Mouse (Mus musculus) MEL (cell line): ENCODE results near the gene Slc26a9.

Source experiments
- CTCF ChIP-seq, 3 experiments: IDR thresholded peaks in 2 of 3; conservative IDR thresholded peaks in 1 of 3; 2 replicates each; pipeline ENCODE4 v1.5.1; 2011 to 2012; ENCODE audit warnings: low read length in 3 of 3, low read depth in 2 of 3, mild to moderate bottlenecking in 2 of 3, improper control_type of control experiment in 1 of 3, inconsistent platforms in 1 of 3, mixed read lengths in 1 of 3, moderate library complexity in 1 of 3; ENCODE audit not compliant: control insufficient read depth in 1 of 3, insufficient read depth in 1 of 3, poor library complexity in 1 of 3, severe bottlenecking in 1 of 3
- MAFK ChIP-seq: IDR thresholded peaks from 2 replicates; pipeline ENCODE4 v1.6.1; 2011; ENCODE audit warnings: low read depth, mild to moderate bottlenecking, low read length, improper control_type of control experiment, borderline replicate concordance

GRCm38 (mm10) chr1:131703482-131703881 lies 40.3 kb upstream of the Slc26a9 start:
- TF ChIP-seq CTCF (IDR thresholded peaks at IDR 0.05 in 2 of 3, conservative IDR thresholded peaks at IDR 0.05 in 1 of 3; ENCODE audit: control insufficient read depth in 1 of 3, insufficient read depth in 1 of 3, low read depth in 2 of 3, low read length in 3 of 3, poor library complexity in 1 of 3, severe bottlenecking in 1 of 3) (no peak), MAFK (no peak)
